Mouse (Mus musculus): ENCODE measurements at regions not wholly inside any gene's neighbourhood (a gene's known extent, or its start where the extent isn't known, plus 50 kb on each side); places are given as distances from the start of the nearest gene placed in this dataset.

- ATAC-seq (replicated peaks; ENCODE audit: insufficient number of reproducible peaks, low FRiP score, low TSS enrichment, poor library complexity, severe bottlenecking) = no peak
Observed at GRCm38 (mm10) chr7:136624496-136624895, 269.9 kb upstream of the Mgmt start.

GRCm38 (mm10) chr7:136631089-136631488, 263.3 kb upstream of the Mgmt start:
- no peak for ATAC-seq (replicated peaks; ENCODE audit: insufficient number of reproducible peaks, low FRiP score, low TSS enrichment, poor library complexity, severe bottlenecking)

GRCm38 (mm10) chr7:136640160-136640559, 254.3 kb upstream of the Mgmt start:
- ATAC-seq (replicated peaks; ENCODE audit: insufficient number of reproducible peaks, low FRiP score, low TSS enrichment, poor library complexity, severe bottlenecking) = no peak

- no peak for ATAC-seq (replicated peaks; ENCODE audit: insufficient number of reproducible peaks, low FRiP score, low TSS enrichment, poor library complexity, severe bottlenecking)
Observed at GRCm38 (mm10) chr7:136640771-136641170, 253.6 kb upstream of the Mgmt start.

GRCm38 (mm10) chr7:136649796-136650195, 244.6 kb upstream of the Mgmt start:
- no peak for ATAC-seq (replicated peaks; ENCODE audit: insufficient number of reproducible peaks, low FRiP score, low TSS enrichment, poor library complexity, severe bottlenecking)

- no peak for ATAC-seq (replicated peaks; ENCODE audit: insufficient number of reproducible peaks, low FRiP score, low TSS enrichment, poor library complexity, severe bottlenecking)
Observed at GRCm38 (mm10) chr7:136659930-136660329, 234.5 kb upstream of the Mgmt start.

GRCm38 (mm10) chr7:136660401-136660800, 234.0 kb upstream of the Mgmt start:
- ATAC-seq (replicated peaks; ENCODE audit: insufficient number of reproducible peaks, low FRiP score, low TSS enrichment, poor library complexity, severe bottlenecking) = no peak

- no peak for ATAC-seq (replicated peaks; ENCODE audit: insufficient number of reproducible peaks, low FRiP score, low TSS enrichment, poor library complexity, severe bottlenecking)
Observed at GRCm38 (mm10) chr7:136664424-136665082, 229.9 kb upstream of the Mgmt start.

- ATAC-seq (replicated peaks; ENCODE audit: insufficient number of reproducible peaks, low FRiP score, low TSS enrichment, poor library complexity, severe bottlenecking) = no peak
Observed at GRCm38 (mm10) chr7:136665901-136666300, 228.5 kb upstream of the Mgmt start.

GRCm38 (mm10) chr7:136666707-136667106, 227.7 kb upstream of the Mgmt start:
- ATAC-seq (replicated peaks; ENCODE audit: insufficient number of reproducible peaks, low FRiP score, low TSS enrichment, poor library complexity, severe bottlenecking) = no peak

GRCm38 (mm10) chr7:136670675-136671074, 223.7 kb upstream of the Mgmt start:
- ATAC-seq (replicated peaks; ENCODE audit: insufficient number of reproducible peaks, low FRiP score, low TSS enrichment, poor library complexity, severe bottlenecking) = no peak

GRCm38 (mm10) chr7:136674159-136674558, 220.3 kb upstream of the Mgmt start:
- no peak for ATAC-seq (replicated peaks; ENCODE audit: insufficient number of reproducible peaks, low FRiP score, low TSS enrichment, poor library complexity, severe bottlenecking)

- no peak for ATAC-seq (replicated peaks; ENCODE audit: insufficient number of reproducible peaks, low FRiP score, low TSS enrichment, poor library complexity, severe bottlenecking)
Observed at GRCm38 (mm10) chr7:136675041-136675440, 219.4 kb upstream of the Mgmt start.

GRCm38 (mm10) chr7:136676104-136676503, 218.3 kb upstream of the Mgmt start:
- ATAC-seq (replicated peaks; ENCODE audit: insufficient number of reproducible peaks, low FRiP score, low TSS enrichment, poor library complexity, severe bottlenecking) = no peak

GRCm38 (mm10) chr7:136676987-136677545, 217.3 kb upstream of the Mgmt start:
- no peak for ATAC-seq (replicated peaks; ENCODE audit: insufficient number of reproducible peaks, low FRiP score, low TSS enrichment, poor library complexity, severe bottlenecking)

- no peak for ATAC-seq (replicated peaks; ENCODE audit: insufficient number of reproducible peaks, low FRiP score, low TSS enrichment, poor library complexity, severe bottlenecking)
Observed at GRCm38 (mm10) chr7:136689579-136689978, 204.8 kb upstream of the Mgmt start.

- ATAC-seq (replicated peaks; ENCODE audit: insufficient number of reproducible peaks, low FRiP score, low TSS enrichment, poor library complexity, severe bottlenecking) = no peak
Observed at GRCm38 (mm10) chr7:136706246-136706645, 188.2 kb upstream of the Mgmt start.

GRCm38 (mm10) chr7:136707200-136708003, 187.0 kb upstream of the Mgmt start:
- ATAC-seq (replicated peaks; ENCODE audit: insufficient number of reproducible peaks, low FRiP score, low TSS enrichment, poor library complexity, severe bottlenecking) = no peak

GRCm38 (mm10) chr7:136708004-136708435, 186.4 kb upstream of the Mgmt start:
- ATAC-seq (replicated peaks; ENCODE audit: insufficient number of reproducible peaks, low FRiP score, low TSS enrichment, poor library complexity, severe bottlenecking) = no peak

- no peak for ATAC-seq (replicated peaks; ENCODE audit: insufficient number of reproducible peaks, low FRiP score, low TSS enrichment, poor library complexity, severe bottlenecking)
Observed at GRCm38 (mm10) chr7:136710653-136711052, 183.8 kb upstream of the Mgmt start.
